Mouse (Mus musculus): ENCODE results near the gene Gm13030. TPM values are rescaled to one million over a fixed set of nuclear protein-coding genes. Genes with fewer than 3 reads are reported as not detected.

The Gm13030 gene
- total and polyA plus RNA-seq, 3 experiments, result not detected

DNA sequence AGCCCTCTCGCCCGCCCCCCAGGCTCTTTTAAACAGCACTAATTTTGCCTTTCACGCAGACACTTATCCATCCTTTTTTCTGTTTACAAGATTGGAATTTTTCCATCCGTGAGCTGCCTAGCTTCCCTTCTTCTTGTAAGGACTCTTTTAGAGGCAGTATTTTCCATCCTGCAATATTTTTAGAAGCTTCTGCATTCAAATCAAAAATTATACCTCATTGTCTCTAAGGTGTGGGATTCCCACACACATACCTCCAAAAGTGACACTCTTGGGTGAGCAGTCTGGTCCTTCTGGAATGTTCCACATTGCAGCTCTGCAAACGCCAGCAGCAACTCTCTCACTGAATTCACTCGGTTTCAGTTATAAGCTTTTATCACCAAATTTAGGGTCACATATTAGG lies 20.8 kb downstream of the Gm13030 start:
- no peak overlapping the region for H3K27ac ChIP-seq (ENCODE audit: control insufficient read depth, low read depth, low read length)
- H3K36me3 ChIP-seq (ENCODE audit: control insufficient read depth in 1 of 2, insufficient read depth in 2 of 2, low read length in 2 of 2), result no peaks in the 10 kb centered on the region
- no peaks in the 10 kb centered on the region for H3K79me2 ChIP-seq (ENCODE audit: control insufficient read depth, insufficient read depth, low read length, poor library complexity)
- no peaks in the 10 kb centered on the region for H3K9me3 ChIP-seq (replicated peaks; ENCODE audit: insufficient read depth, low read length)
- no peak for DNase-seq (ENCODE audit: low read depth, low spot score)
- TF ChIP-seq RCOR1 (IDR thresholded peaks at IDR 0.05; ENCODE audit: low read depth, low read length) (no peak), SIN3A (IDR thresholded peaks at IDR 0.05; ENCODE audit: low read length) (no peak), USF2 (IDR thresholded peaks at IDR 0.05; ENCODE audit: borderline replicate concordance in 1 of 2, insufficient read depth in 1 of 2, low read depth in 1 of 2, low read length in 2 of 2) (no peak)
- no peaks in the 10 kb centered on the region for H3K27me3 ChIP-seq (ENCODE audit: control insufficient read depth in 1 of 2, insufficient read depth in 2 of 2, low read length in 2 of 2)
- no peak overlapping the region for H3K4me3 ChIP-seq (ENCODE audit: control insufficient read depth in 1 of 2, insufficient read depth in 1 of 2, low read depth in 2 of 2, low read length in 2 of 2)
- H3K9ac ChIP-seq (ENCODE audit: control insufficient read depth, low read depth, low read length, poor library complexity, severe bottlenecking), result no peak overlapping the region
- peaks cover 0 to 9% of the 10 kb centered on the region in 2 experiments; a peak in 1 of 4 replicates for H3K4me1 ChIP-seq (ENCODE audit: control insufficient read depth in 1 of 2, insufficient read depth in 2 of 2, low read length in 2 of 2)

DNA sequence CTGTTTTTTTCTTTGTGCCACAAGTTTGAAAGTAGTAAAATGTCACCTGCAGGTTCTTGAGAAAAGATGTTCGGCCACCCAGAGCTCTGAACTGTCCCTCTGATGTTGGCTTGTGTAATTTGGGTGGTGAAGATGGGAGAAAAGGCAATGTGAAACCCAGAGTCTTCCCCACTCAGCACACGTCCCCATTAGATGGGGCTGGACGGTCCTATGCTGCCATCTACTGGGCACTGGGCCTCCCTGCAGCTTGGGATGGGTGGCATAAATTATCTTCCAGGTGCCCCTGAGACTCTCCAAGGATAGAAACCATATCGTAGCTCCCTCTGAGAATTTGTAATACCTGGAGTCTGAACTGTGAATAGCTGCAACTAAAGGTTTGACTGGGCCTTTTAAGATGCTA lies 22.3 kb downstream of the Gm13030 start:
- Histone ChIP-seq H3K9ac (ENCODE audit: control insufficient read depth, low read depth, low read length, poor library complexity, severe bottlenecking) (no peak overlapping the region), H3K9me3 (replicated peaks; ENCODE audit: insufficient read depth, low read length) (no peaks in the 10 kb centered on the region), H3K27ac (ENCODE audit: control insufficient read depth, low read depth, low read length) (no peak overlapping the region), H3K4me3 (ENCODE audit: control insufficient read depth in 1 of 2, insufficient read depth in 1 of 2, low read depth in 2 of 2, low read length in 2 of 2) (no peak overlapping the region), H3K36me3 (ENCODE audit: control insufficient read depth in 1 of 2, insufficient read depth in 2 of 2, low read length in 2 of 2) (no peaks in the 10 kb centered on the region), H3K4me1 (ENCODE audit: control insufficient read depth in 1 of 2, insufficient read depth in 2 of 2, low read length in 2 of 2) (no peaks in the 10 kb centered on the region), H3K79me2 (ENCODE audit: control insufficient read depth, insufficient read depth, low read length, poor library complexity) (no peaks in the 10 kb centered on the region), H3K27me3 (ENCODE audit: control insufficient read depth in 1 of 2, insufficient read depth in 2 of 2, low read length in 2 of 2) (no peaks in the 10 kb centered on the region)
- DNase-seq (ENCODE audit: low read depth, low spot score), result peak; percentile 66
- peak; percentile 78 for TF ChIP-seq SMC3 (IDR thresholded peaks at IDR 0.05; ENCODE audit: low read depth, low read length)
- no peak for TF ChIP-seq USF1 (IDR thresholded peaks at IDR 0.05; ENCODE audit: low read depth, low read length)
- TF ChIP-seq CTCF (IDR thresholded peaks at IDR 0.05 in 2 of 3, conservative IDR thresholded peaks at IDR 0.05 in 1 of 3; ENCODE audit: control insufficient read depth in 1 of 3, insufficient read depth in 1 of 3, low read depth in 2 of 3, low read length in 3 of 3, poor library complexity in 1 of 3, severe bottlenecking in 1 of 3), result peak; percentile 92 to 97 (median 96)
- TF ChIP-seq POLR2A (IDR thresholded peaks at IDR 0.05; ENCODE audit: control insufficient read depth in 1 of 2, insufficient read depth in 1 of 2, low read depth in 1 of 2, low read length in 2 of 2, poor library complexity in 1 of 2), result no peak
- peak; percentile 67 for TF ChIP-seq ZC3H11A (IDR thresholded peaks at IDR 0.05; ENCODE audit: low read depth, low read length)
- no peak for TF ChIP-seq JUND (IDR thresholded peaks at IDR 0.05; ENCODE audit: low read depth, low read length)
- peak; percentile 70; the same call in 1 of the 2 replicates for TF ChIP-seq MAZ (IDR thresholded peaks at IDR 0.05; ENCODE audit: low read depth, low read length)
- TF ChIP-seq TBP (IDR thresholded peaks at IDR 0.05; ENCODE audit: low read depth, low read length), result no peak
- no peak for TF ChIP-seq POLR2AphosphoS5 (IDR thresholded peaks at IDR 0.05; ENCODE audit: borderline replicate concordance, low read depth, low read length)
- TF ChIP-seq POLR2AphosphoS2 (IDR thresholded peaks at IDR 0.05; ENCODE audit: low read length), result no peak
- no peak for TF ChIP-seq EP300 (IDR thresholded peaks at IDR 0.05; ENCODE audit: low read depth in 1 of 2, low read length in 2 of 2)
- TF ChIP-seq CHD2 (IDR thresholded peaks at IDR 0.05; ENCODE audit: low read length), result no peak
- TF ChIP-seq MEF2A (IDR thresholded peaks at IDR 0.05; ENCODE audit: extremely low read depth, insufficient replicate concordance, low read depth, low read length, poor library complexity, severe bottlenecking), result no peak
- TF ChIP-seq RAD21 (IDR thresholded peaks at IDR 0.05; ENCODE audit: low read depth, low read length), result peak; percentile 92
